Mouse (Mus musculus): ENCODE measurements around the gene Plod1. TPM values are rescaled to one million over a fixed set of nuclear protein-coding genes. Genes with fewer than 3 reads are reported as not detected.
A peak's percentile ranks its signal among the peaks of the same experiment; 100 is the strongest.

Plod1 gene
- polyA plus RNA-seq, 1 experiment from 2014 or later, result 52.1 TPM

DNA sequence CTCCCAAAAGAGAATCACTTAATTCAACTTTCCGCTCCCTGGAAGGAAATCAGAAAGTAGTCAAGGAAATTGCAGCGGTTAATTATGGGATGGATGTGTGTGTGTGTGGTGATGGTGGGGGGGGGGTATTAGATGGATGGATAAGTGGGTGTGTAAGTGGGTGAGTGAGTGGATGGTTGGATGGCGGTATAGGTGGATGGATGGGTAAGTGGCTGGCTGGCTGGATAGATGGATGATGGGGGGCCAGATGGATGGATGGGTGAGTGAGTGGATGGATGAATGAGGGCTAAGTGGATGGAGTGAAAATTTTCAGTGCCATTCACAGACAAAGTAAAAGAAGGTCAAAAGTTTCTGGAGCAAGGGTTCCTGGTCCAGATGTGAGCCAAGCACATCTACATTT lies 454 bp upstream of the Plod1 start:
- Histone ChIP-seq H3K4me3 (peak overlapping the region; percentile 72), H3K36me3 (no peaks in the 10 kb centered on the region), H3K27me3 (no peaks in the 10 kb centered on the region), H3K9ac (peak overlapping the region; percentile 92), H3K27ac (peak overlapping the region; percentile 86), H3K4me2 (peak overlapping the region; percentile 85), H3K9me3 (replicated peaks) (no peaks in the 10 kb centered on the region), H3K4me1 (replicated peaks) (peaks cover 76% of the 10 kb centered on the region)
- 45% methylated on average over 3 of the region's 3 CpGs for WGBS
- ATAC-seq (replicated peaks; ENCODE audit: insufficient number of reproducible peaks, insufficient read depth, low FRiP score, low read depth), result no peak

DNA sequence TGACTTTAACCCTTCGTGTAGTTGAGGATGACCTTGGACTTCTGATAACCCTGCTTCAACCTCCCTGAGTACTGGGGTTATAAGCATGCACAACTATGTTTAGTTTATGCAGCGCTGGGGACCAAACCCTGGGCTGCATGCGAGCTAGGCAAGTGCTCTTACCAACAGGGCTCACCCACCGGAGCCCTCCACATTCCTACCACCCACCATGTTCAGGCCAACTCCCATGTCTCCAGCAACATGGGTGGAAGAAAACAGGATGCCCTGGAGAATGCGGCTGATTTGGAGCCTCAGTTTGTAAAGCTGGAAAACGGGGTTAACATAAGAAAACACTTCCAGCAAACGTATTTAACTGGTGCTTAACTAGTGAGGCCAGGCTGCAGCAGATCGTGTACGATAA lies 663 bp downstream of the Plod1 start:
- Histone ChIP-seq H3K4me3 (peak overlapping the region; percentile 72), H3K27ac (peak overlapping the region; percentile 86), H3K27me3 (no peaks in the 10 kb centered on the region), H3K4me2 (peak overlapping the region; percentile 85), H3K9me3 (replicated peaks) (no peaks in the 10 kb centered on the region), H3K9ac (peak overlapping the region; percentile 92), H3K36me3 (no peaks in the 10 kb centered on the region; the same call in 1 of the 2 replicates), H3K4me1 (replicated peaks) (peaks cover 67% of the 10 kb centered on the region)
- ATAC-seq (replicated peaks; ENCODE audit: insufficient number of reproducible peaks, insufficient read depth, low FRiP score, low read depth), result no peak
- 14% methylated on average over 9 of the region's 9 CpGs for WGBS

DNA sequence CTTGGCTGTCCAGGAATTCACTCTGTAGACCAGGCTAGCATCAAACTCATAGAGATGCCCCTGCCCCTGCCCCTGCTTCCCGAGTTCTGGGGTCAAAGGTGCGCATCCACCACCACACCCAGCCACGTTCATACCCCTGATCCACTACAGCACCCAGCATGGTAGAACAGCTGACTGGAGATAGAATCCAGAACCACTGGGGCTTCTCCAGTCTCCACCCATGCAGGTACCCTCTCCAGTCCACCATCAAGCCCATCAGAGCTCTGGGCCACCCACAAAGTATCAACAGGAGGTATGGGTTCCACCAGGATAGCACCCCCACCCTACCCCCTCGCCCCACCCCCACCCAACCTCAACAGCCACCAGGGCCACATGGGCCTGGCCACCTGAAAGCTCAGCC lies 2.0 kb downstream of the Plod1 start:
- Histone ChIP-seq H3K27ac (peak overlapping the region; percentile 32), H3K9me3 (replicated peaks) (no peaks in the 10 kb centered on the region), H3K36me3 (peaks cover 4% of the 10 kb centered on the region), H3K9ac (no peak overlapping the region), H3K4me2 (peak overlapping the region; percentile 85; the same call in 1 of the 2 replicates), H3K4me3 (no peak overlapping the region), H3K27me3 (no peaks in the 10 kb centered on the region), H3K4me1 (replicated peaks) (peaks cover 60% of the 10 kb centered on the region)
- WGBS, result 70% methylated on average over 4 of the region's 4 CpGs
- ATAC-seq (replicated peaks; ENCODE audit: insufficient number of reproducible peaks, insufficient read depth, low FRiP score, low read depth), result no peak

DNA sequence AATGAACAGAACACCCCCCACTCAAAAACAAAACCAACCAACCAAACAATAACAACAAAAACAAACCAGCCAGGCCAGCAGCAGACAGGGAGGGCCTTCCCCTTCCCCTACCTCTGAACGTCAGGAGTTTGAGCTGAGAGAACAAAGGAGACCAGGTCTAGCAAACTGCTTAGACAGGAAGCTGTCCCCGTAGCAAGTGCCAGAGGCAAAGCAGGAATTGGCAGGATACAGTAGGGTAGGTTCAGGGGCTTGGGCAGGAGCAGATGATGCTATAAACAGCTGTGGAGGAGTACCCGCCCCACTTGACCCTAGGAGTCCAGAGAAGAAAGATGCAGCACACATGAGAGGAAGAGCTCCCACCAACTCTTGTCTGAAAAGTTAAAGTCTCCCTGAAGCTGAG lies 2.4 kb downstream of the Plod1 start:
- Histone ChIP-seq H3K27me3 (no peaks in the 10 kb centered on the region), H3K4me2 (peak overlapping the region; percentile 85; the same call in 1 of the 2 replicates), H3K36me3 (peaks cover 9% of the 10 kb centered on the region), H3K27ac (peak overlapping the region; percentile 32), H3K4me3 (no peak overlapping the region), H3K9ac (no peak overlapping the region), H3K9me3 (replicated peaks) (no peaks in the 10 kb centered on the region), H3K4me1 (replicated peaks) (peaks cover 56% of the 10 kb centered on the region)
- no peak for ATAC-seq (replicated peaks; ENCODE audit: insufficient number of reproducible peaks, insufficient read depth, low FRiP score, low read depth)
- 47% methylated on average over 3 of the region's 3 CpGs for WGBS

DNA sequence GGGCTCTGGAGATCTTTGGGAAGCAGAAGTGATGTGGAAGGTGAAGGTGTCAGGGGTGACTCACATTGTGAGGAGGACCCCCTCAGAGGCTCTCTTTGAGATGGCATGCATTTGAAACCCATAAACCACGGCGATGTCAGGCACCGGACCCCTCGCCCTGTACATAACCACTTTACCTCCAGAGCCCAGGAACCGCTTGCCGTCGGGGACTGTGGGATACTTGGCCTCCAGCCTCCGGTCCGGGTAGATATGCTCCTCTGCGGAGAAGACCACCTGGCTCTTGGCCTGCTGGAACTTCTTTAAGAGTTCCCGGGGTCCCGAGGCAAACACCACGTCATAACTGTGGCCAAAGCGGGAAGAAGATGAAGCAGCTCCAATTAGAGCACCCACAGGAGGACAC lies 5.6 kb downstream of the Plod1 start:
- Histone ChIP-seq H3K4me2 (no peak overlapping the region), H3K9ac (no peak overlapping the region), H3K9me3 (replicated peaks) (no peaks in the 10 kb centered on the region), H3K4me1 (replicated peaks) (peaks cover 33% of the 10 kb centered on the region), H3K27me3 (no peaks in the 10 kb centered on the region), H3K27ac (no peak overlapping the region), H3K4me3 (no peak overlapping the region), H3K36me3 (peaks cover 14% of the 10 kb centered on the region)
- WGBS, result 91% methylated on average over 14 of the region's 14 CpGs
- no peak for ATAC-seq (replicated peaks; ENCODE audit: insufficient number of reproducible peaks, insufficient read depth, low FRiP score, low read depth)

DNA sequence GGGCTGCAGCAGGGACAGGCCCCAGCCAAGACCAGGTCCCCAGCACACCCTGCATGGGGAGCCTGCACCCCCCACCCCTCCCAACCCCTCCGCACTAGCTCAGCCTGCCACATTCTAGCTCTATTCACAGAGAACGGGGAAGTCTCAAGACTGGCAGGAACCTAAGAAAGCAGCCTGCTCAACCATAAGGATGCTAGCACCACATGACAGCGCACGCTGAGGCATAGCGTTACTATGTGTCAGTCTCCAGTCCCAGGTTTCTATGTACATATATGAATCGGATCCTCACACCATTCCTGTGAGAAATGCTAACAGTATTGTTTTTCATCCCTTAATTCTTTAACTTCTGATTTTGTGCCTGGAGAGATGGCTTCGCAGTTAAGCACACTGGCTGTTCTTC lies 8.0 kb downstream of the Plod1 start:
- Histone ChIP-seq H3K4me3 (no peak overlapping the region), H3K4me2 (no peak overlapping the region), H3K9me3 (replicated peaks) (no peaks in the 10 kb centered on the region), H3K27ac (no peak overlapping the region), H3K27me3 (no peaks in the 10 kb centered on the region), H3K36me3 (peaks cover 34% of the 10 kb centered on the region), H3K4me1 (replicated peaks) (peaks cover 10% of the 10 kb centered on the region), H3K9ac (no peak overlapping the region)
- 82% methylated on average over 7 of the region's 7 CpGs for WGBS
- ATAC-seq (replicated peaks; ENCODE audit: insufficient number of reproducible peaks, insufficient read depth, low FRiP score, low read depth), result no peak

DNA sequence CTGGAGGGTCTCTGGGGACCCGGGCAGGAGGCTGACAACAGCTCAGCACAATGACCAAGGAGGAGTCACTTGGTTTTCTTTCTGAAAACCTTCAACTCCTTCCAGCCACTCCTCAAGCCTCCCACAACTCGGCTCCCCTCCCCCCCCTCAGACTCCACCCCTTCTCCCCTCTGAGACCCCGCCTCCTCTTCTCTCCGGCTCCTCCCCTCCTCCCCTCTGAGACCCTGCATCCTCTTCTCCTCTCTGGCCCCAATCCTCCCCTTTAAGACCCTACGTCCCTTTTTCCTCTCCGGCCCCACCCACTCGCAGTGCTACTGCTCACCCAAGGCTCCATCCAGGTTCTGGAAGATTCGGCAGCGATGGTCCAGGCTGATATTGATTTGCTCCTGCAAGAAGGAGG lies 8.4 kb downstream of the Plod1 start:
- H3K27me3 ChIP-seq, result no peaks in the 10 kb centered on the region
- 0 out of 2 replicates have a peak, but pooled peaks cover 6% of the 10 kb centered on the region for H3K4me1 ChIP-seq (replicated peaks)
- H3K4me2 ChIP-seq, result no peak overlapping the region
- H3K36me3 ChIP-seq, result peaks cover 35% of the 10 kb centered on the region
- H3K4me3 ChIP-seq, result no peak overlapping the region
- no peak overlapping the region for H3K27ac ChIP-seq
- H3K9ac ChIP-seq, result no peak overlapping the region
- no peak for ATAC-seq (replicated peaks; ENCODE audit: insufficient number of reproducible peaks, insufficient read depth, low FRiP score, low read depth)
- whole genome bisulfite sequencing, result 20% methylated on average over 9 of the region's 9 CpGs
- no peaks in the 10 kb centered on the region for H3K9me3 ChIP-seq (replicated peaks)

DNA sequence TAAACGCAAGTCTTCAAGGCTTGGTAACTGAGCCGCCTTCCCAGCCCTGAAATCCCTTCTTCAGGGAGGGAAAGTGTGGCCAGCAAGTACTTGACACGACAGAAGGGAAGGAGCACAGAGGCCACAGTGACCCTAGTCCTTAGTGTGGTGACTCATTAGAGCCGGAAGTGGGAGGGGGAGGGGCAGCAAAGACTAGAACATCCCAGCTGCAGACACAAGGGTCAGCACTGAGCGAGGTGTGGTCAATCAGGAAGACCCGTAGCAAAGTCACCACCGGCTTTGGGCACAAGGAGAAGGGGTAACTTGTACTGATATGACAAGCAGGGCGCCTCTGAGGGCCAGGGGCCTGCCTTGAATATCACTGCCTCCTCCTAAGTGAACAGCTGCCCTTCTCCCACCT lies 8.9 kb downstream of the Plod1 start:
- Histone ChIP-seq H3K27ac (no peak overlapping the region), H3K9ac (no peak overlapping the region), H3K9me3 (replicated peaks) (no peaks in the 10 kb centered on the region), H3K4me3 (no peak overlapping the region), H3K4me1 (replicated peaks) (0 out of 2 replicates have a peak, but pooled peaks cover 3% of the 10 kb centered on the region), H3K36me3 (peaks cover 35% of the 10 kb centered on the region), H3K27me3 (no peaks in the 10 kb centered on the region), H3K4me2 (no peak overlapping the region)
- 0 out of 2 replicates have a peak, but pooled peaks have one; percentile 28 for ATAC-seq (replicated peaks; ENCODE audit: insufficient number of reproducible peaks, insufficient read depth, low FRiP score, low read depth)
- 45% methylated on average over 8 of the region's 8 CpGs for WGBS

DNA sequence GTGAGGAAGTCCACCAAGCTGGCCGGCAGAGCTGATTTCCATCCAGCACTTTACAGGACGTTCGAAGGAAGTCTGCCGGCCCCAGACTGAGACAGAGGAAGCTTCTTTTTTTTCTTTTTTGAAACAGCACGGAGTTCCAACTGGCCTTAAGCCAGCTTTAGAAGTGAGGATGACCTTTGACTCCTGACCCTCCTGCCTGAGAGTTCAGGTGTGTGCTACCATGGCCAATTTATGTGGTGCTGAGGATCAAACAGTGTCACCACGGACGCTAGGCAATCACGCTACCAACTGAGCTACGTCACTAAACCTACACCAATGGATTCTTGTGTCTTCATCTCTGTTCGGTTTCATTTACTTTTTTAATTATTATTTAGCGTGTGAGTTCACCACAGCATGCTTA lies 14.2 kb downstream of the Plod1 start:
- Histone ChIP-seq H3K4me1 (replicated peaks) (no peaks in the 10 kb centered on the region), H3K36me3 (peaks cover 56% of the 10 kb centered on the region), H3K27ac (no peak overlapping the region), H3K4me2 (no peak overlapping the region), H3K27me3 (no peaks in the 10 kb centered on the region), H3K9ac (no peak overlapping the region), H3K9me3 (replicated peaks) (no peaks in the 10 kb centered on the region), H3K4me3 (no peak overlapping the region)
- 73% methylated on average over 11 of the region's 11 CpGs for WGBS
- ATAC-seq (replicated peaks; ENCODE audit: insufficient number of reproducible peaks, insufficient read depth, low FRiP score, low read depth), result no peak

DNA sequence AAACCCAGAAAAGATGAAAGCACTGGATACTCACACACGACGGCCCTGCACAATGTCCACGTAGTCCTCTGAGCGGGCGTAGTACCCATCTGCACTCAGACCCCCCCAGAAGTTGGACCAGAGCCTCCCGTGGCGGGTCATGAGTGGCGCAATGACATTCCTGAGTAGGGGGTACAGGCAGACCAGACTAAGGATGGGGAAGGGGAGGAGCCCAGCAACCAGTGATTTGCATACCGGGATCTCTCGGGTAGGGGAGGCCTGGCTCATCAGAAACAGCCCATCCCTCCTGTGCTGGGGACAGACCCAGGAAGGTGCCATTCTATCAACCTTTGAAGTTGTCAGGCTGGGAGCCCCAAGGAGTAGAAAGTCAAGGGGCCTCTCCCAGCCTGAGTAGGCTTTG lies 15.6 kb downstream of the Plod1 start:
- WGBS, result 55% methylated on average over 10 of the region's 10 CpGs
- no peaks in the 10 kb centered on the region for H3K27me3 ChIP-seq
- ATAC-seq (replicated peaks; ENCODE audit: insufficient number of reproducible peaks, insufficient read depth, low FRiP score, low read depth), result no peak
- no peak overlapping the region for H3K4me3 ChIP-seq
- H3K4me1 ChIP-seq (replicated peaks), result no peaks in the 10 kb centered on the region
- no peaks in the 10 kb centered on the region for H3K9me3 ChIP-seq (replicated peaks)
- no peak overlapping the region for H3K9ac ChIP-seq
- H3K27ac ChIP-seq, result no peak overlapping the region
- H3K4me2 ChIP-seq, result no peak overlapping the region
- peaks cover 69% of the 10 kb centered on the region for H3K36me3 ChIP-seq

DNA sequence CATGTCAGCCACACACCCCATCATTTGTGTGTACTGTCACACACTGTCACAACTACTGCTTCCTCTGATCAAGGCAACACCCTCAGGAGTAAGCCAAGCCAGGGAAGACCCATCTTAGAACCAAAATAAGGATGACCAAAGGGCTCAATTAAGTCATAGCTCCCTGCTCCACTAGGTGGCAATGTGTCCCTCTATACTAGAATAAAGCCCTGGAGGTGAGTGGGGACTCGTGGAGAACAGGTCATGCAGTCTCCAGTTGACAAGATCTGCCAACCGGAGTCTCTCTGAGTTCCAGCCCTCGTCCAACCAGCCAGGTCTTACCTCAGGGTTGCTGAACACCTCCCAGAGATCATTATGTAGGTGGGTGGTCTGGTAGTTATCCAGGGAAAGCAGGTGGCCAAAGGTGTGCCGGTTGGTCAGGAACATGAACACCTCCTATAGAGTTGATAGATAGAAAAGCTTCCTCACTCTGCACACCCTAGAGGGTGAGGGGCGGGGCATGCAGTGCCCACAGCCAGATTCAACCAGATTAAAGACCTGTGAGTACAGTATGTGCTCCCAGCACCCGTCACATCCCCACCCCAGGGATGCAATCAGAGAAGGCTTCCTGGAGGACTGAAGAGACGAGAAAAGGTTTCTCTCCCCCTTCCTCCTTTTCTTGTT lies 18.0 kb downstream of the Plod1 start:
- Histone ChIP-seq H3K27me3 (no peaks in the 10 kb centered on the region), H3K4me3 (no peak overlapping the region), H3K36me3 (peaks cover 67% of the 10 kb centered on the region), H3K4me2 (no peak overlapping the region), H3K9me3 (replicated peaks) (no peaks in the 10 kb centered on the region), H3K9ac (no peak overlapping the region), H3K4me1 (replicated peaks) (no peaks in the 10 kb centered on the region), H3K27ac (no peak overlapping the region)
- WGBS, result 58% methylated on average over 7 of the region's 7 CpGs
- ATAC-seq (replicated peaks; ENCODE audit: insufficient number of reproducible peaks, insufficient read depth, low FRiP score, low read depth), result peak; percentile 30; the same call in 1 of the 2 replicates

DNA sequence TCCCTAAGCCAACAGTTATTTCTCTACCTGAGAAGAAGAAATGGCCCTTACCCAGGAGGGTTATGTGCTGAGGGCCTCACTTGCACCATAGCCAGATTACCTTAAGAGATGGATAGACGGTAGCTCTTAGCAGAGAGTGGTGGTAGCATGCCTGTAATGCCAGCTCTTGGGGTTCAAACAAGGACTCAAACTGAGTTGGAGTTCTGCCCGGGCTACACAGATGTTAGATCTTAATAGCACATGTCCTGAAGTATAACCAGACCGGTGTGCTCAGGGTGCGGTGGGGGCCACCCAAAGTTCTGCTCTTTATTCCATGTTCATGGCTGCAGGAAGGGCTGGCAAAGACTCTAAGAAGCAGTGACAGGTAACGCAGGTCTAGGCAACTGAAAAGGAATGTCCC lies 27.1 kb downstream of the Plod1 start:
- no peak overlapping the region for H3K4me3 ChIP-seq
- no peak overlapping the region for H3K27ac ChIP-seq
- no peaks in the 10 kb centered on the region for H3K9me3 ChIP-seq (replicated peaks)
- no peak overlapping the region for H3K4me2 ChIP-seq
- 83% methylated on average over 5 of the region's 5 CpGs for WGBS
- ATAC-seq (replicated peaks; ENCODE audit: insufficient number of reproducible peaks, insufficient read depth, low FRiP score, low read depth), result no peak
- H3K9ac ChIP-seq, result no peak overlapping the region
- no peaks in the 10 kb centered on the region for H3K27me3 ChIP-seq
- peaks cover 20% of the 10 kb centered on the region; the same call in 1 of the 2 replicates for H3K36me3 ChIP-seq
- H3K4me1 ChIP-seq (replicated peaks), result peaks cover 4% of the 10 kb centered on the region

Measured in heart, embryonic 15.5 days (tissue).